Mouse (Mus musculus): ENCODE data around the gene Rnf24.

Gene Rnf24

DNA sequence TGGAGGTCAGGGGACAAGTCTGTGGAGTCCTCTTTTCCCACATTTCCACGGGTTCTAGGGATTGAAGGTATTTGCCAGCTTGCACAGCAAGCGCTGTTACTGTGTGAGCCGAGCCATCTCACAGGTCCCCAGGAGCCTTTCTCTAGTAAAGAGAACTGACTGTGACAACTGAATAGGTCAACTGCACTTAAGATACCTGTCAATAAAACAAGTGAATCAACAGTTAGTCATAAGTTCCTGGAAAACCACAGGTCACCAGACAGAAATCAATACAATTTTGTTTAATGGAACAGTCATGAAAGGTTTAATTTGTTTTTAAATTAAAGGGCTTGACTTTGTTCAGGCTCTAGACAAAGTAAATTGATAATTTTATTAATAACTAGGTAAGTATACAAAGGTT, 22.1 kb downstream of the Rnf24 start:
- DNase-seq = no peak

- peak; percentile 75 for DNase-seq
Observed at GRCm38 (mm10) chr2:131328981-131329380, 23.7 kb downstream of the Rnf24 start.

- DNase-seq = peak; percentile 50
Observed at GRCm38 (mm10) chr2:131326044-131326443, 26.6 kb downstream of the Rnf24 start.

DNA sequence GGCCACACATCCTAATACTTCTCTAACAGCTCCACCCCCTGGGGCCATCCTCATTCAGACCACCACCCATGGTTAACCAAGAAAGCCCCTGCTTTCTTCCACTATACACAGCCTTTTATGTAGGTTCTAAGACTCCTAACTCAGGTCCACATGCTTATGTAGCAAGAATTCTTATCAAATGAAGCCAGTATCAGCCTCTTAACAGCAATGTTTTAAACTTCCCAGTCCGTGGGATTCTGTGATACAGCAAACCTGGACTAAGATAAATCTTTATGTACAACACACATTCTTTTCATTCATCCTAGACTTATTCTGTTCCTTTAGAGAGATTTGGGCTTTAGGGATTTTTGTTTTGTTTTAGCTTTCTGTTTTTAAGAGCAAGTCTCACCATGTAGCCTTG, 29.0 kb downstream of the Rnf24 start:
- peak; percentile 1 for DNase-seq

GRCm38 (mm10) chr2:131321192-131321591, 31.5 kb downstream of the Rnf24 start:
- peak; percentile 97 for DNase-seq

- peak; percentile 62 for DNase-seq
Observed at GRCm38 (mm10) chr2:131319401-131319800, 33.3 kb downstream of the Rnf24 start.

GRCm38 (mm10) chr2:131316167-131316566, 36.5 kb downstream of the Rnf24 start:
- peak; percentile 84 for DNase-seq

- peak; percentile 80 for DNase-seq
Observed at GRCm38 (mm10) chr2:131309296-131309695, 43.4 kb downstream of the Rnf24 start.

DNA sequence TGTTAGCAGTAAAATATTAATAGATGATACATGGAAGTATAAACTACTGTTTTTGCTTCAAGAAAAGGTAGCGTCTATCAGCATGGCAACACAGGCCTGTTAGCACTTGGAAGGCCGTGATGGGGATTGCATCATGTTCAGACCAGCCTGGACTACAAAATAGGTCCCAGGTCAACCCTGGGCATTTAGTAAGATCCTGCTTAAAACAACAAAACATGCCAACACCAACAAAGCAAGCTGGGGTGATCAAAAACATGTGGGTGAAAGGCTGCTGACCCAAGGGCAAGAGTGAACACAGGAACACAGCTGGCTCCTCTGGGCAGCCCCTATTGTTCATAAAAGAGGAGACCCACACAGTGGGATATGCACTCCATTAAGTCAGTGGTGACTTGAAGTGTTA, 44.9 kb downstream of the Rnf24 start:
- DNase-seq = peak; percentile 83

DNA sequence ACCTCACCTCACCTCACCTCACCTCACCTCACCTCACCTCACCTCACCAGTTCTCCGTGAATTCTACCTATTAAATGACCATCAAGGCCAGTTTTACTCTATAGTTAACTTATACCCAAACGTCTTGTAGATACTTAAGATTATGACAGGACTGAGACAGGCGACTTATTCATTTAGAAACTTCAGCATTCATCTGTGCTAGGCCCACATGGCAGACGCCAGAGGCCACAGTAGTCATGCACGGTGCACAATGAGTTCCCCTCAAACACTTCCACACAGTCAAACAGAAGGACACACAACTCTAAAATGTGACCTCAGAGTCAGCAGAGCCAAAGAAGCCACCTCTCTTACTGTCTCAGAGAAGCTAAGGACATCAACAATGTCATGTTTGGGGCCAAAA, 45.3 kb downstream of the Rnf24 start:
- peak; percentile 83 for DNase-seq

DNA sequence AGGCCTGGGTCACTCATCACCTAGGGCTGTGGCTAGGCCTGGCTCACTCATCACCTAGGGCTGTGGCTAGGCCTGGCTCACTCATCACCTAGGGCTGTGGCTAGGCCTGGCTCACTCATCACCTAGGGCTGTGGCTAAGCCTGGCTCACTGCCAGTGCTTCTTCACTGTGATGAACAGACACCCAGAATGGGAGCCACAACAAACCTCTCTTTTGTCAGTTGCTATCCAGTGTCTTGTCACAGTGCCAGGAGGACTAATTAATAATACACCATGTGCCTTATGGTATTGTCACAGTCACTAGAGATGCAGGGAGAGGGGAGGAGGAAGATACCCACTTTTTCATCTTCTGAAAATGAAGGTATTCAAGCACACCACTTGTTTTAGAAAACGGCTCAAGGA, 47.5 kb downstream of the Rnf24 start:
- DNase-seq = peak; percentile 37

DNA sequence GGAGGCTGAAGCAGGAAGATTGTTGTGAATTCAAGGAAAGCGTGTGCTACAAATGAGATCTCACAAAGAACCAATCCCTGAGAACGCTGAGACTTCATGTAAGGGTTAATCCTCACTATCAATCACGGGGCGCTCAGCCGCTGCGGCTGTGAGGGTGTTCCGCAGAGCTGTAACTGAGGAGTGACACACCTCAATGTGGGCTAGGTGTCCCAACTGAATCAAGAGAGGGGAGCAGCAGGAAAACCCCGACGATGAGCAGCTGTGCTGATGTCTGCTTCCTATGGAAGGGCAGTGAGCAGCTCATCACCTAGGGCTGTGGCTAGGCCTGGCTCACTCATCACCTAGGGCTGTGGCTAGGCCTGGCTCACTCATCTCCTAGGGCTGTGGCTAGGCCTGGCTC, 48.2 kb downstream of the Rnf24 start:
- peak; percentile 89 for DNase-seq

DNA sequence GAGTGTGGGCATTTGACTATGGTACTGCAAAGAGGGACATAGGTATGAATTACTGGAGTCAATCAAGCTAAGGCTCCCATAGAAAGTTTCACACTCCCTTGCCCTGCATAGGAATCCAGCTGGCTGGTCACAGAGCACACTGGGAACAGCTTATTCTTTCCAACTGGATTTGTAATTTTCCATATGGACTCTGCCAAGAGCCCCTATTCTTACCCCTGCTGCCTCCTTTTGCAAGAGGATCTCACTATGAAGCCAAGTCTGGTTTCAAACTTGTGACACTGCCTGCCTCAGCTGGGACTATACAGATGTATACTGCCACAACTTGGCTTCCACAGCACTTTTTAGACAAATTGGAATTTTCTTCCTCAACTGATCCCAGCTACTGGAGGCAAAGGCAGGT, 51.1 kb downstream of the Rnf24 start:
- DNase-seq = peak; percentile 93

DNA sequence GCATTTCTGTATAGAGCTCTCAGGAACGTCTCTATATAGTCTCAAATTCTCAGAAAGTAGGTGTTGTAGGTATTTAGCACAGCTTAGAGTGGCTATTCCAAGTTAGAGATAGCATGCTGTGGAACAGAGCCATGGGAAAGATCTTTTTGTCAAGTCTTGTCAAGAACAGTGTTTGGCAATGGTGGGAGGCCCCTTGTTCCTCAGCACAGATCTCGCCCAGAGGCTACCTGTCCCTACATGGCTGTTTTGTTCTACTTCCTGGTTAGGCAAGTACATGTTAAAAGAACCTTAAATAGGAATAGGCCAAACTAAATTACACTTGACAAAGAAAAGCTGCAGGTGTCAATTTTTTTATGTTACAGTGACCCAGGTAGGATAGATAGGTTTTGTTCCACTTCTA, 52.2 kb downstream of the Rnf24 start:
- peak; percentile 49 for DNase-seq

DNA sequence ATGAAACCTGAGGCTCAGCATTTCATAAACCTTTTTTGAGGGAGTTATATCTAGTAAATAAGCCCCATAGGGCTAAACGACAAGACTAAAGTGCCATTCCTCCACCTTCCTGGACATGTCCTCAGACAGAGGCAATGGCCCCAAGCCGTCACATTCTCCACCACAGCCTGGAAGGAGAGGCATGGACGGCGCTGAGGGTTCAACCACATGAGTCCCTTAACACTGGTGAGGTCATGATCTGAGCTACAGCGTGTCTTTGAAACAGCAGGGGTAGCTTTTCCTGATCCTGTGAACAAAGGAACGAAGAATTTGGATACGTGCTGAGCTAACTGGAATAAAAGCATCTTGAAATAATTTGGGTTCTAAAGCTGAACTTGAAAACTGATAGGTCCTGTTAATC, 54.0 kb downstream of the Rnf24 start:
- DNase-seq = peak; percentile 61

DNA sequence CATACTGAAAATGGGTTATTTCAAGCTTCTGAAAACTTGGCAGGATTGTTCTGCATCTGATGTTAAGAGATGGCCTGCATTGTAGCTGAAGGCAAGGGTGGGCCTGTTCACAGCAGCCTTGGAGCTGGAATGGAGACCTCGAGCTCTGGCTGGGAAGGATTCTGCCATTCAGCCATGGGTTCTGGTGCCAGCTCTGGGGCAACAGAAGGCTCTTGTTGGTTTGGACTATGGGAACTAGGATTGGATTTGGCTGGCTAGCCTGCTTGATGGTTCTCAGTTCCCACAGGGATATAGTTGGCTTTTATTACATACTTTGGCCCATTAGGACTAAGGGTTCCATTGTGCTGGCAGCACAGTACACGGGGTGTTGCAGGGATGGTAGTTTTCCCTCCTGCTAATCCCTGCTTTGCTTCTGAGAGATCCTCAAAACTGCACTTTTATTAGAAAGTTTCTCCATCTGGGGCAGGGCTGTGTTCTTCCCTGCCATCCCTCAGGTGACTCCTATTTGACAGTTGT, 55.9 kb downstream of the Rnf24 start:
- DNase-seq = peak; percentile 86

- peak; percentile 46 for DNase-seq
Observed at GRCm38 (mm10) chr2:131290669-131291068, 62.0 kb downstream of the Rnf24 start.

- peak; percentile 24 for DNase-seq
Observed at GRCm38 (mm10) chr2:131286276-131286675, 66.4 kb downstream of the Rnf24 start.

- peak; percentile 71 for DNase-seq
Observed at GRCm38 (mm10) chr2:131281596-131281995, 71.1 kb downstream of the Rnf24 start.

DNA sequence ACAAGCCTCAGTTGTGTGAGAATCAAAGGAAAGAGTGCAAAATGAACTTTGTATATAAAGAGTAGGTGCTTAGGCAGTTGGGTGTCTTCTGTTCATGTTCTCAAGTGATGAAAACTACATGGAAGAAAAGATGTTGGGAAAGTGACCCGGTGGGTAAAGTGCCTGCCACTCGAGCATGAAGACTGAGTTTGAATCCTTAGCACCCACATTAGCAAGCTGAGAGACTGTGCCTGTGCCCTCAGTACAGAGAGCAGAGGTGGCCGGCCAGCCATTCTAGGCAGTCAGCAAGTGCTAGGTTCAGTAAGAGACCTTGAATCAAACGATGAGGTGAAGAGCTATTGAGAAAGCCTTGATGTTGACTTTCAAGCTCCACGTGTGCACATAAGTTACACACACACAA, 76.0 kb downstream of the Rnf24 start:
- peak; percentile 29 for DNase-seq

GRCm38 (mm10) chr2:131275493-131275892, 77.2 kb downstream of the Rnf24 start:
- DNase-seq = peak; percentile 84

- DNase-seq = peak; percentile 88
Observed at GRCm38 (mm10) chr2:131265056-131265455, 87.6 kb downstream of the Rnf24 start.

GRCm38 (mm10) chr2:131264027-131264426, 88.7 kb downstream of the Rnf24 start:
- DNase-seq = peak; percentile 87

GRCm38 (mm10) chr2:131262680-131263670, 89.7 kb downstream of the Rnf24 start:
- peak; percentile 87 for DNase-seq
